Mouse (Mus musculus): ENCODE data around the gene 0610010F05Rik. TPM values are rescaled to one million over a fixed set of nuclear protein-coding genes. Genes with fewer than 3 reads are reported as not detected.

0610010F05Rik gene
- polyA plus RNA-seq (2015; fragmentation: Nextera tagmentation; extraction: Ambion mirVana): 25.5 and 28.6 TPM in 2 replicates

- H3K27me3 ChIP-seq (replicated peaks): no peaks in the 10 kb centered on the region
- H3K27ac ChIP-seq: peak within 1 kb of the TSS; percentile 77
- ATAC-seq (ENCODE audit: insufficient read depth, low FRiP score, low read depth): peak; percentile 100
- H3K9ac ChIP-seq: peak within 1 kb of the TSS; percentile 70
- H3K36me3 ChIP-seq: no peaks in the 10 kb centered on the region
- no peaks in the 10 kb centered on the region for H3K9me3 ChIP-seq
- H3K4me1 ChIP-seq: 0 out of 2 replicates have a peak, but pooled peaks cover 3% of the 10 kb centered on the region
- WGBS: under 1% methylated on average over 96 of the region's 103 CpGs
- peak within 1 kb of the TSS; percentile 71 for H3K4me2 ChIP-seq
- peak within 1 kb of the TSS; percentile 95 for H3K4me3 ChIP-seq (replicated peaks)
These were observed at the start of gene 0610010F05Rik for GRCm38 (mm10) chr11:23632945-23633878. 0610010F05Rik (minus strand) TSS chr11:23633639.

GRCm38 (mm10) chr11:23682561-23682960, 49.1 kb upstream of the 0610010F05Rik start:
- H3K9ac ChIP-seq: no peak overlapping the region
- no peak for ATAC-seq (ENCODE audit: insufficient read depth, low FRiP score, low read depth)
- H3K36me3 ChIP-seq: peaks cover 4% of the 10 kb centered on the region; the same call in 1 of the 2 replicates
- no peak overlapping the region for H3K4me2 ChIP-seq
- WGBS: 86% methylated on average over 5 of the region's 5 CpGs
- H3K27ac ChIP-seq: no peak overlapping the region
- no peak overlapping the region for H3K4me3 ChIP-seq (replicated peaks)
- no peaks in the 10 kb centered on the region for H3K27me3 ChIP-seq (replicated peaks)
- H3K4me1 ChIP-seq: no peaks in the 10 kb centered on the region
- H3K9me3 ChIP-seq: no peaks in the 10 kb centered on the region

- H3K4me1 ChIP-seq: no peaks in the 10 kb centered on the region
- H3K36me3 ChIP-seq: peaks cover 8% of the 10 kb centered on the region
- no peak for ATAC-seq (ENCODE audit: insufficient read depth, low FRiP score, low read depth)
- no peak overlapping the region for H3K9ac ChIP-seq
- H3K27me3 ChIP-seq (replicated peaks): no peaks in the 10 kb centered on the region
- no peaks in the 10 kb centered on the region for H3K9me3 ChIP-seq
- H3K4me3 ChIP-seq (replicated peaks): no peak overlapping the region
- H3K27ac ChIP-seq: no peak overlapping the region
- 92% methylated on average over 6 of the region's 6 CpGs for whole genome bisulfite sequencing
- H3K4me2 ChIP-seq: no peak overlapping the region
These were observed 47.1 kb upstream of the 0610010F05Rik start for GRCm38 (mm10) chr11:23680435-23680950.

- H3K27me3 ChIP-seq (replicated peaks): no peaks in the 10 kb centered on the region
- H3K4me3 ChIP-seq (replicated peaks): no peak overlapping the region
- no peak overlapping the region for H3K9ac ChIP-seq
- peaks cover 8% of the 10 kb centered on the region for H3K36me3 ChIP-seq
- WGBS: 36% methylated on average over 3 of the region's 3 CpGs
- H3K27ac ChIP-seq: no peak overlapping the region
- no peaks in the 10 kb centered on the region for H3K9me3 ChIP-seq
- ATAC-seq (ENCODE audit: insufficient read depth, low FRiP score, low read depth): no peak
- no peak overlapping the region for H3K4me2 ChIP-seq
- no peaks in the 10 kb centered on the region for H3K4me1 ChIP-seq
These were observed 45.7 kb upstream of the 0610010F05Rik start for GRCm38 (mm10) chr11:23679044-23679642.

DNA sequence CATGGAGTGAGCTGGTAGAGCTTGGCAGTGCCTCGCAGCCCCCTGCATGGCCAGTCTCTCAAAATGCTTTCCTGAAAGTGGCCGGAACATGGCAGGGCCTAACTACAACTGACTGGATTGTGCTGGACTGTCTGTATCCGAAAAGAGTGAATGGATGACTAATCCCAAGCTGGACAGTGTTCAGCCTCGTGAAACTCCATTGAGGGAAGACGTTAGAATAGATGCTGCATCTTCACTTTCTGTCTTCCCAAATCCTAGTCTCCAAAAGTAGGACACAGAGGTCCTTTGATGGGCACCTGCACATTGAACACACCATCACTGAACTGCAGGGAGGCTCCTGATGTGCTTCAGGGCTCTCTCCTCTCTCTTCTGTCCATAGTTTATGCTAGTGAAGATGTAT, 42.7 kb upstream of the 0610010F05Rik start:
- no peak overlapping the region for H3K9ac ChIP-seq
- H3K27ac ChIP-seq: no peak overlapping the region
- ATAC-seq (ENCODE audit: insufficient read depth, low FRiP score, low read depth): no peak
- no peak overlapping the region for H3K4me2 ChIP-seq
- peaks cover 8% of the 10 kb centered on the region for H3K36me3 ChIP-seq
- no peak overlapping the region for H3K4me3 ChIP-seq (replicated peaks)
- no peaks in the 10 kb centered on the region for H3K9me3 ChIP-seq
- no peaks in the 10 kb centered on the region for H3K4me1 ChIP-seq
- WGBS: 90% methylated on average over 5 of the region's 5 CpGs
- no peaks in the 10 kb centered on the region for H3K27me3 ChIP-seq (replicated peaks)

- Histone ChIP-seq H3K4me3 (replicated peaks) (no peak overlapping the region), H3K9ac (no peak overlapping the region), H3K4me1 (no peaks in the 10 kb centered on the region), H3K9me3 (no peaks in the 10 kb centered on the region), H3K4me2 (no peak overlapping the region), H3K27me3 (replicated peaks) (no peaks in the 10 kb centered on the region), H3K36me3 (peaks cover 6% of the 10 kb centered on the region), H3K27ac (no peak overlapping the region)
- 73% methylated on average over 4 of the region's 4 CpGs for WGBS
- no peak for ATAC-seq (ENCODE audit: insufficient read depth, low FRiP score, low read depth)
These were observed 38.9 kb upstream of the 0610010F05Rik start for GRCm38 (mm10) chr11:23672256-23672749.

DNA sequence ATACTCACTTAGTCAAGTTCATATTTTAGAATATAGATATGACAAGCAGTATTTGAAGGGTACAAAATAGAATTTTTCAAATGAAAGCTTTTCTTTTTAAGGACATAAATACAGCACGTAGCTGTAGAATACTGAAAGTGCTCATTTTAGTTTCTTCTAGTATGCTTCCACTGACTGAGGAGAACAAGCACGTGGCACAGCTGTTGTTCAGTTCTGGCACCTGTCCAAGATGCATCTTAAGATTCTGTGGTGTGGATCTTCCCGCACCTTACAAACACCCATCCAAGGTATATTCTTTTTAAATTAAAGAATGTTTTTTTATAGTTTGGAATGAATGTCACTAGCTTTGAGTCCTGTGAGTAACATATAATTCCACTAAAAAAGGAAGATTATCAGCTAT, 33.7 kb upstream of the 0610010F05Rik start:
- 22% methylated on average over 3 of the region's 3 CpGs for WGBS
- ATAC-seq (ENCODE audit: insufficient read depth, low FRiP score, low read depth): no peak
- Histone ChIP-seq H3K9me3 (no peaks in the 10 kb centered on the region), H3K4me3 (replicated peaks) (peak overlapping the region; percentile 97), H3K9ac (no peak overlapping the region), H3K4me2 (peak overlapping the region; percentile 62), H3K27ac (no peak overlapping the region), H3K4me1 (no peaks in the 10 kb centered on the region), H3K27me3 (replicated peaks) (no peaks in the 10 kb centered on the region), H3K36me3 (peaks cover 3% of the 10 kb centered on the region; the same call in 1 of the 2 replicates)

GRCm38 (mm10) chr11:23666526-23666925, 33.1 kb upstream of the 0610010F05Rik start:
- no peak for ATAC-seq (ENCODE audit: insufficient read depth, low FRiP score, low read depth)
- Histone ChIP-seq H3K27me3 (replicated peaks) (no peaks in the 10 kb centered on the region), H3K9me3 (no peaks in the 10 kb centered on the region), H3K9ac (peak overlapping the region; percentile 65; the same call in 1 of the 2 replicates), H3K4me3 (replicated peaks) (peak overlapping the region; percentile 97), H3K36me3 (peaks cover 3% of the 10 kb centered on the region; the same call in 1 of the 2 replicates), H3K27ac (peak overlapping the region; percentile 97), H3K4me2 (peak overlapping the region; percentile 62), H3K4me1 (no peaks in the 10 kb centered on the region)
- 4% methylated on average over 5 of the region's 5 CpGs for WGBS

- no peaks in the 10 kb centered on the region for H3K9me3 ChIP-seq
- H3K27ac ChIP-seq: peak within 1 kb of the TSS; percentile 97
- ATAC-seq (ENCODE audit: insufficient read depth, low FRiP score, low read depth): peak; percentile 98
- no peaks in the 10 kb centered on the region for H3K27me3 ChIP-seq (replicated peaks)
- H3K36me3 ChIP-seq: peaks cover 3% of the 10 kb centered on the region; the same call in 1 of the 2 replicates
- H3K4me3 ChIP-seq (replicated peaks): peak within 1 kb of the TSS; percentile 97
- peak within 1 kb of the TSS; percentile 97 for H3K9ac ChIP-seq
- no peaks in the 10 kb centered on the region for H3K4me1 ChIP-seq
- WGBS: under 1% methylated on average over 49 of the region's 49 CpGs
- H3K4me2 ChIP-seq: peak within 1 kb of the TSS; percentile 62
These were observed 32.5 kb upstream of the 0610010F05Rik start, which contains the start of gene Pex13 for GRCm38 (mm10) chr11:23665798-23666501. Pex13 (minus strand) TSS chr11:23665959.

GRCm38 (mm10) chr11:23665311-23665786, 31.9 kb upstream of the 0610010F05Rik start, which contains the start of gene Pus10:
Pus10 (plus strand) TSS chr11:23665674.
- H3K4me3 ChIP-seq (replicated peaks): peak within 1 kb of the TSS; percentile 97
- H3K27ac ChIP-seq: peak within 1 kb of the TSS; percentile 97
- under 1% methylated on average over 40 of the region's 40 CpGs for WGBS
- H3K4me1 ChIP-seq: no peaks in the 10 kb centered on the region
- H3K9me3 ChIP-seq: no peaks in the 10 kb centered on the region
- ATAC-seq (ENCODE audit: insufficient read depth, low FRiP score, low read depth): peak; percentile 20
- H3K9ac ChIP-seq: peak within 1 kb of the TSS; percentile 97
- H3K4me2 ChIP-seq: peak within 1 kb of the TSS; percentile 62
- H3K36me3 ChIP-seq: peaks cover 3% of the 10 kb centered on the region; the same call in 1 of the 2 replicates
- no peaks in the 10 kb centered on the region for H3K27me3 ChIP-seq (replicated peaks)

DNA sequence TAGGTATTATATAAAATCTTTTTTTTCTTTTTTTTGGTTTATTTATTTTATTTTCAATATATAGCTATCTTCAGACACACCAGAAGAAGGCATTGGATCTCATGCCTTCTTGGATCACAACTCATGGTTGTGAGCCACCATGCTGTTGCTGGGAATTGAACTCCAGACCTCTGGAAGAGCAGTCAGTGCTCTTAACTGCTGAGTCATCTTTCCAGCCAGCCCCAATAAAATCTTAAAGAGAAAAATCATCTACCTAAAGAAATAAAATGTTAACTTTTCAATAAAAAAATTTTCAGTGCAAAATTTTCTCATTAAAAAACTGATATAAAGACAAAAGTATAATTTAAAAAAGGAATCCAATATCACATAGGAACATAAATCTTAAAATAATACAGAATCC, 30.8 kb upstream of the 0610010F05Rik start:
- Histone ChIP-seq H3K4me2 (no peak overlapping the region), H3K4me3 (replicated peaks) (no peak overlapping the region), H3K27me3 (replicated peaks) (no peaks in the 10 kb centered on the region), H3K36me3 (peaks cover 3% of the 10 kb centered on the region; the same call in 1 of the 2 replicates), H3K4me1 (no peaks in the 10 kb centered on the region), H3K9ac (no peak overlapping the region), H3K9me3 (no peaks in the 10 kb centered on the region), H3K27ac (no peak overlapping the region)
- no peak for ATAC-seq (ENCODE audit: insufficient read depth, low FRiP score, low read depth)
